Comparison of ENCODE assay signal across 10 mouse cellular contexts in genomic region chr17:65830216-65830863, GRCm38 (mm10). TPM values are rescaled to one million over a fixed set of nuclear protein-coding genes. Genes with fewer than 3 reads are reported as not detected.
DNase-seq lines count a peak whose midpoint lies in the region; ATAC-seq and TF ChIP-seq lines count a peak whose summit lies in the region.
"Had no signal": no experiment of that assay in that cellular context is flagged by ENCODE, and none has a peak within 500 bp of the region (broad histone marks: within the 10 kb centered on the region; RNA-seq: fewer than 3 reads in every experiment).

No protein-coding gene starts in this region.

- H3K27ac ChIP-seq in heart, embryonic 15.5 days, result no peak overlapping the region
- no peak overlapping the region for H3K27ac ChIP-seq in lung, embryonic 16.5 days (ENCODE audit: low read length)
- H3K27ac ChIP-seq in small intestine, adult 2 months (ENCODE audit: insufficient read depth, low read depth, low read length), result no peak overlapping the region

- no peak overlapping the region for H3K9ac ChIP-seq in heart, embryonic 15.5 days
- no peak overlapping the region for H3K9ac ChIP-seq in lung, embryonic 16.5 days (ENCODE audit: low read length)

- H3K9me3 ChIP-seq in heart, embryonic 15.5 days (replicated peaks), result no peaks in the 10 kb centered on the region
- no peaks in the 10 kb centered on the region for H3K9me3 ChIP-seq in lung, embryonic 16.5 days (ENCODE audit: control insufficient read depth, low read length)

- intact Hi-C loops in heart, postnatal 14 days (cut with DNase I), result no loop called here

- H3K4me1 ChIP-seq in heart, embryonic 15.5 days (replicated peaks), result no peaks in the 10 kb centered on the region
- no peaks in the 10 kb centered on the region for H3K4me1 ChIP-seq in lung, embryonic 16.5 days (replicated peaks; ENCODE audit: control insufficient read depth, insufficient read depth, low read length)
- peaks cover 3% of the 10 kb centered on the region; the same call in 1 of the 2 replicates for H3K4me1 ChIP-seq in small intestine, adult 2 months (ENCODE audit: control insufficient read depth, insufficient read depth, insufficient read length, low read length)

- no peak for DNase-seq in heart, postnatal 14 days
- DNase-seq in lung, adult 18-20 months, result no peak
- DNase-seq in brain, adult 2 months (ENCODE audit: low read depth, low spot score), result peak; percentile 71
- no peak for DNase-seq in urinary bladder, postnatal 4 days (ENCODE audit: low spot score in 2 of 2)
- no peak for DNase-seq in gastrocnemius, postnatal 10 days
- DNase-seq: gastrocnemius, postnatal 14 days; kidney, postnatal 10 days had no signal

- ATAC-seq in heart, embryonic 15.5 days (replicated peaks; ENCODE audit: insufficient number of reproducible peaks, insufficient read depth, low FRiP score, low read depth), result peak; percentile 35; the same call in 1 of the 2 replicates
- peak; percentile 66 for ATAC-seq in lung, embryonic 16.5 days (ENCODE audit: low read depth)

- H3K36me3 ChIP-seq in heart, embryonic 15.5 days, result peaks cover 68% of the 10 kb centered on the region
- peaks cover 34% of the 10 kb centered on the region for H3K36me3 ChIP-seq in lung, embryonic 16.5 days (ENCODE audit: control insufficient read depth, insufficient read depth, low read length)
- H3K36me3 ChIP-seq in small intestine, adult 2 months (ENCODE audit: control insufficient read depth, insufficient read depth, low read length), result peaks cover 59% of the 10 kb centered on the region

- H3K27me3 ChIP-seq in heart, embryonic 15.5 days, result no peaks in the 10 kb centered on the region
- no peaks in the 10 kb centered on the region for H3K27me3 ChIP-seq in lung, embryonic 16.5 days (ENCODE audit: control insufficient read depth, insufficient read depth, low read depth, low read length)
- H3K27me3 ChIP-seq in small intestine, adult 2 months (ENCODE audit: control insufficient read depth, insufficient read depth, low read length), result no peaks in the 10 kb centered on the region

- TF ChIP-seq POLR2A in small intestine, adult 2 months (IDR thresholded peaks at IDR 0.05; ENCODE audit: low read depth, low read length), result no peak

- no peak overlapping the region for H3K4me2 ChIP-seq in heart, embryonic 15.5 days
- no peak overlapping the region for H3K4me2 ChIP-seq in lung, embryonic 16.5 days (ENCODE audit: low read depth, low read length)

- 0 out of 2 replicates have a peak, but pooled peaks have one; percentile 11 for TF ChIP-seq CTCF in small intestine, adult 2 months (IDR thresholded peaks at IDR 0.05; ENCODE audit: extremely low read depth, insufficient read length, insufficient replicate concordance, low read depth, low read length)

- 92% methylated on average over 13 of the region's 13 CpGs for WGBS in heart, embryonic 15.5 days
- WGBS in lung, embryonic 16.5 days, result 77% methylated on average over 13 of the region's 13 CpGs
- WGBS in small intestine, adult 2 months, result 89% methylated on average over 13 of the region's 13 CpGs

- H3K4me3 ChIP-seq in heart, embryonic 15.5 days, result no peak overlapping the region
- H3K4me3 ChIP-seq in lung, embryonic 16.5 days (ENCODE audit: low read length), result no peak overlapping the region
- no peak overlapping the region for H3K4me3 ChIP-seq in small intestine, adult 2 months (ENCODE audit: low read depth, low read length)

RNA-seq across cellular contexts. Expression of gene Ppp4r1, which starts 48.0 kb away (rescaled TPM):
- 25.0 and 30.5 TPM in 2 replicates for polyA plus RNA-seq in heart, embryonic 15.5 days (2015; fragmentation: Nextera tagmentation; extraction: Ambion mirVana)
- total RNA-seq in heart, postnatal 14 days (2021), result 10 to 100 TPM; 51.8 to 58.6 TPM
- polyA plus RNA-seq in lung, embryonic 16.5 days (2015; fragmentation: Nextera tagmentation; extraction: Ambion mirVana), result 38.6 and 40.0 TPM in 2 replicates
- polyA plus RNA-seq in small intestine, adult 2 months (2012; rRNA removed), result 26.2 and 57.7 TPM in 2 replicates
- total RNA-seq in gastrocnemius, postnatal 10 days (2021), result 10 to 100 TPM; 36.3 to 41.9 TPM

RNA-seq across cellular contexts. Expression of gene Ralbp1, which starts 55.3 kb away (rescaled TPM):
- 51.1 and 60.7 TPM in 2 replicates for polyA plus RNA-seq in heart, embryonic 15.5 days (2015; fragmentation: Nextera tagmentation; extraction: Ambion mirVana)
- total RNA-seq in heart, postnatal 14 days (2021), result 10 to 100 TPM; 38.1 to 38.9 TPM
- polyA plus RNA-seq in lung, embryonic 16.5 days (2015; fragmentation: Nextera tagmentation; extraction: Ambion mirVana), result 95.4 and 101 TPM in 2 replicates
- polyA plus RNA-seq in small intestine, adult 2 months (2012; rRNA removed), result 17.5 and 34.1 TPM in 2 replicates
- 10 to 100 TPM; 22.2 to 25.2 TPM for total RNA-seq in gastrocnemius, postnatal 10 days (2021)

RNA-seq across cellular contexts. Expression of gene Rab31, which starts 57.8 kb away (rescaled TPM):
- polyA plus RNA-seq in heart, embryonic 15.5 days (2015; fragmentation: Nextera tagmentation; extraction: Ambion mirVana), result 26.0 and 28.8 TPM in 2 replicates
- 10 to 100 TPM; 25.7 to 28.7 TPM for total RNA-seq in heart, postnatal 14 days (2021)
- polyA plus RNA-seq in lung, embryonic 16.5 days (2015; fragmentation: Nextera tagmentation; extraction: Ambion mirVana), result 30.8 and 32.0 TPM in 2 replicates
- polyA plus RNA-seq in small intestine, adult 2 months (2012; rRNA removed), result 4.6 and 7.8 TPM in 2 replicates
- total RNA-seq in gastrocnemius, postnatal 10 days (2021), result 10 to 100 TPM; 22.0 to 24.1 TPM
